Mouse (Mus musculus) T-helper 1 cell (primary cell): ENCODE measurements around the gene Arhgap31.
"Not testable (repeated sequence)": the region's sequence is repeated elsewhere in the genome, so short reads cannot be mapped to it uniquely, and the experiment has no call there.

Experiments
- in situ Hi-C: fragments of 300-600 bp; cut with MboI, MseI; formaldehyde crosslinking; loops from one replicate; pipeline ENCODE4 v1.15.1; 2025; ENCODE audit warnings: high pct_unique_total_duplicates

Arhgap31 gene

DNA sequence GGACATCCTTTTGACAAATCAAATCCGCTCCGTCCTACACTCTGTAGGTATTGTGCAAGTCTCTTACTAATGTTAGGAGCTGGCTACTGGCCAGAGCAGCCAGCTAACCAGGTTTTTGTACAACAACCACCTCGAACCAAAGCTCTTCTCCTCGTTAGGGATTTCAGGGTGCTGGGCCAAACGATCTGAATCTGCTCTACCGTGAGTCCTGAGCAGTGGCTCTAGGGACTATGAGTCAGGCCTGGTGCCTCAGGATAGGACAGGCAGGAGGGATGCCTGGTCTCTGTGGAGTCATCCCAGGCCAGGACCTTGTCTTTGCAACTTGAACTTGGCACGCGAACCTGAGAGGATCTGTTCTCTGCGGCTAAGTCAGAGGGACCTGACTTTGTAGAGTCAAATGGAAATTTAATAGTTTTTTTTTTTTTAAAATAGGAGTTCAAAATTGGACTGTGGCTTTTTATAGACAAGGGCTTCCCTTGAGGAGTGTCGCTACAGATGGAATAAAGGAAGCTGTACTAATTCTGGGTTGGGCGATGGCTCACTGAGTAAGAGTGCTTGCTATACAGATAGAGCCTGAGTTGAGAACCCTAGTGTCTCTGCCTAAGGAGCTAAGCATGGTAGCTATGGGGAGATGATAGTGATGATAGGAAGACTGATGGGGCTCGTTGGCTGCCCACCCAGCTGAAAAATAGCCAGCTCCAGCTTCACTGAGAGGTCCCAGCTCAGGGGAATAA lies 24.4 kb downstream of the Arhgap31 start:
- in situ Hi-C loops: no loop called here

DNA sequence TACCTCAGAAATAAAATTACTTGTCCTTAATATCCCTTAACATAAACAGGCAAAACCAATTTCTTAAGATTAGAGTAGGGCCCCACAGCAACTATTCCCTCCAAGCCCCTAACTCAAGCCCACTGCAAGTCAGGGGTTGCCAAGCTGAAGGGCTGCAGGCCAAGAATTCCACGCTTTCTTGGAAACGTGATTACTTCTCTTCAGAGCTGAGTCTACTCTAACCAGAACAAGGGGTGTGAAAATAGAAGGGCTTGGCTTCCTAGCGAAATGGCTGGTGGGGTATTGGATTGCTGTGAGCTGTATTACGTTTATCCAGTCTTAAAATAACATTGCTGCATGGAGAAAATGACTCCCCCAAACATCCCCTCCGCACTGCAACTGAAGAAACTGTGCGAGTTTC lies 25.4 kb downstream of the Arhgap31 start:
- in situ Hi-C loops: no loop called here

GRCm38 (mm10) chr16:38683094-38683493 lies 30.0 kb downstream of the Arhgap31 start:
- in situ Hi-C loops: no loop called here

DNA sequence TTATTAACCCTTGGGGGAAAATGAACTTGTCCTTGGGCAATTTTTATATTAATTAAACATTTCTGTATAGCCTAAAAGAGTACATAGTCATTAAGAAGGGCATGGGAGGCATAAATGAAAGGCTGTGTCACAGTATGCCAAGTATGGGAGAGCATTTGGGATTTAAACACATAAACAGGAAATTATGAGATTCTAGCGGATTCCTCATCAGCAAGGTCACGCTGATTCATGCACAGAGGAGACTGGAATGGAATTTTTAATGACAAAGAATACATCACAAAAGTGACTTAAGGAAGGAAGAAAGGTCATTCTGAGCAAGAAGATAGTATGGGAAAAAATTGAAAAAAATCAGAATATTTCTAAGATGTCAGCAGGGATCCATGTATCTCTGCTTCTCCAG lies 31.8 kb downstream of the Arhgap31 start:
- in situ Hi-C loops: no loop called here

- in situ Hi-C loops: no loop called here
These were observed 33.5 kb downstream of the Arhgap31 start for GRCm38 (mm10) chr16:38679431-38680021.

- in situ Hi-C loops: no loop called here
These were observed 34.2 kb downstream of the Arhgap31 start for GRCm38 (mm10) chr16:38678853-38679252.

DNA sequence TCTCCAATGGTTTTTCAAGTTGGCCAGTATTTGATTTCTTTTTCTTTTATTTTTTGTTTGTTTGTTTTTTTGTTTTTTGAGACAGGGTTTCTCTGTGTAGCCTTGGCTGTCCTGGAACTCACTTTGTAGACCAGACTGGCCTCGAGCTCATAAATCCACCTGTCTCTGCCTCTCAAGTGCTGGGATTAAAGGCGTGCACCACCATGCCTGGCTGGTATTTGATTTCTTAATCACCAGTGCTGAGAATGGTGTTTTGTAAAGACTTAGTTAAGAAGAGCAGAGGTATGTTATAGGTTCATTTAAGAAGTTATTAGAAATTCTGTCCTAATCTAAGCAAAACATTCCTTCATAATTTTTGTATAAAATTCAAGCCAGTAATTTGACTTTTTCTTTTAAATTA lies 35.1 kb downstream of the Arhgap31 start:
- in situ Hi-C loops: not testable (repeated sequence)

DNA sequence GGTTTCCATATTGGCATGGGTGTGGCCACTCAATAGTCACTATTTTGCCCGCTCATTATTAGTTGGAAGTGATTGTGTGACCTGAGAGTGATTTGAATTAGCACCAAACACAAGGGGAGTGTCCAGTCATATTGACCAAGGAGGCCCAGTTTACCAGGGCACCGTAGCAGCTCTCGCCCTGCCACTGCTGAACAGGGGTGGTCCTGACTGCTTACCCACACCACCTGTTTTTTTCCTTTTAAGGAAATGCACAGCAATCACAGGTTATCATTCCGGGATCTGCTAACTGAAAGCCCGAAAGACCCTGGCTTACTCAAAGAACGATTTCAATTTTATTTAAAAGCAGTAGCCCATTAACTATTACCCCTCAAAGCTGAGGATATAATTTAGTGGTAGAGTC lies 35.9 kb downstream of the Arhgap31 start:
- in situ Hi-C loops: no loop called here

GRCm38 (mm10) chr16:38676647-38677046 lies 36.4 kb downstream of the Arhgap31 start:
- in situ Hi-C loops: no loop called here

DNA sequence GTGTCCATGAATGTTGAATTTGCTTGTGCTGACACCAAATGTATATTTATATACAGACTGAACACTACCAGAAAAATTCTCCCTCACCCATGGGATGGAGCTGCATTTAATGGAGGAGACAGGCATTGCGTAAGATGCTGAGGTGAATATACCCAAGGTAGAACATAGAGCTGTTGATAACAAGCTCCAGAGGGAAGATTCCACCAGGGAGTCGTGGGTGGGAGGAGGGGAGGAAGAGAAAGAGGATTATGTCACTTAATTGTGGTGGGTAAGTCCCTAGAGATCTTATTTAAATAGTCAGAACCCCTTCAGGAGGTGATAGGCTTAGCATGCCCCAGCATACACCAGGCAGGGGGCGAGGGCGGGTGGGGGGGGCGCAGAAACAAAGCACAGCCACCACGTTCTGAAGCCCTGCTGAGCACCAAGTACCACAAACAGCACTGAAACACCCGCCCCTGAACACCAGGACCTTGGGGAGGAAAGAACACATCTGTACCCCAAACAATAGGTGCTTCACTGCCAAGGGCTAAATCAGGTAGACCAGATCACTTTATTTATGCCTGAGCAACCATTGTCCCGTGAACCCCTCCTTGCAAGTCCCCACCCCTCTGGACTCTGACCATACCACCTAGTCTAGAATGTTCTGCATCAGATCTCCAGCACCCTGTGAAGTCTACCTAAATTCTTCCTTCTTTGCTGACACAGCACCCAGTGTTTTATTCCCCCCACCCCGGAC lies 37.3 kb downstream of the Arhgap31 start:
- in situ Hi-C loops: no loop called here

GRCm38 (mm10) chr16:38674891-38675290 lies 38.2 kb downstream of the Arhgap31 start:
- in situ Hi-C loops: no loop called here

DNA sequence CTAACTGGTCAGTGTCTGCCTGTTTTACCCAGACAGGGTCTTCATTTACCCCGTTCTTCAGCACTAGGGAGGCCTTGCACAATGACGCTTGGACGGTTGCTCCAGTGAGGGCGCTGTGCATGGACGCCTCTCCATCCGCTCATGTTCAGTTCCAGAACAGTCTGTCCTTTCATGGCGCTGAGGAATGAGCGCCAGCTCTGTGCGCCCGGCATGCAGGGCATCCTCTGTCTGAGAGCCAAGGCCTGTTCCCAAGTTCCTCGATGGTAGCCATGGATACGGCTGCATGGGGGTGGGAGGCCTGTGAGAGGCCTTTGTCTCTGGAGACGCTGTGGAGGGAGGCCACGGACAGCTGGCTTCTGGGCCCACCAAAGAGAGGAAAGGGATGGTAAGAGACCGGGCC lies 39.6 kb downstream of the Arhgap31 start:
- in situ Hi-C loops: no loop called here

GRCm38 (mm10) chr16:38672947-38673346 lies 40.1 kb downstream of the Arhgap31 start:
- in situ Hi-C loops: no loop called here

- in situ Hi-C loops: no loop called here
These were observed 40.7 kb downstream of the Arhgap31 start for GRCm38 (mm10) chr16:38672370-38672769.

DNA sequence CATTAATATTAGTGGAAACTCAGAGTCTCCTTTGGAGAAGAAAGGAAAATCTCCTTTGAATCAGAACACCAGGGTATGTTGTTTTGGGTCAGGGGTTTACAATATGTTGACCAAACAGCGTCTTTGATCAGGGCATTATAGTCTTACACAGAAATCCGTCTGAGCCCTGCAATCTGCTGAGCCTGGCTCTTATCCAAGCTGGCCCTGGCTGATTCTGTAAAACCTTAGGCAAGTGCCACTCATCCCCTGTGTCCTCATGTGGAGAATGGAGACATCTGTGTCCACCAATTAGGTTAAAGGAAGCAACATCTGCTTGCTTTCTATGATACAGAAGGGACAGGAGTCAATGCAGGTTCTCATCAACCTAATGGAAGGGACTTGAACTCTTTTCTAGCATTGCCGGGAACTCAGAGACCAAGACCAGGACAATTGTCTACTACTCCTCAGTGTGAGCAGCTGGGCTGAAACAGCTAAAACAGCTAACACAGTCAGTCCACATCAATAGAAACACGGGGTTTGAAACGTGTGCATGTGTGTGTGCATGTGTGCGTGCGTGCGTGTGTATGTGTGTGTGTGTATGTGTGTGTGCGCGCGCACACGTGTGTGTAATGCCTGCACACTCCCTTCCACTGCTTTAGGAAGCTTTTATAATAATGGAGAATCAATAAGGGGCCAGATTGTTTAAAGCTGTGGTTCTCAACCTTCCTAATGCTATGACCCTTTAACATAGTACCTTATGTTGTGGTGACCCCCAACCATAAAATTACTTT lies 42.3 kb downstream of the Arhgap31 start:
- in situ Hi-C loops: no loop called here

- in situ Hi-C loops: no loop called here
These were observed 44.0 kb downstream of the Arhgap31 start for GRCm38 (mm10) chr16:38668871-38669675.

DNA sequence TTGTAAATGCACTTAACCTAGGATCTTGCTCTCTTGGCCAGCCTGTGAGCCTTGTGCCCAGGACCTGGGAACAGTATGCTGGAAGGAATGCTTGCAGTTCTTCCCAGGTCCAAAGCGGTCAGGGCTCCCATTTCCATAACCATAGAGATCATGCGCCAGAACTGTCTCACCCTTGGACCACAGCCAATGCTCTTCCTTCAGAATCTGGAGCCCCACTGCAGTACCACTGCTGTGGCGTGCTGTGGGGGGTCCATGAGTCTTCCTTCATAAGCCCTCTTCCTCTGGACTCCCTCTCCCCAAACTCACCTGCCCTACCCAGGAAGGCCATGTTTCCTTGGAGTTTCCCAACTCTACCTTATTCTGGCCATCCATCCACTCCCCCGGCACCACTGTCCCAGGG lies 46.6 kb downstream of the Arhgap31 start:
- in situ Hi-C loops: no loop called here

GRCm38 (mm10) chr16:38666016-38666415 lies 47.1 kb downstream of the Arhgap31 start:
- in situ Hi-C loops: no loop called here

GRCm38 (mm10) chr16:38662575-38662974 lies 50.5 kb downstream of the Arhgap31 start:
- in situ Hi-C loops: no loop called here

DNA sequence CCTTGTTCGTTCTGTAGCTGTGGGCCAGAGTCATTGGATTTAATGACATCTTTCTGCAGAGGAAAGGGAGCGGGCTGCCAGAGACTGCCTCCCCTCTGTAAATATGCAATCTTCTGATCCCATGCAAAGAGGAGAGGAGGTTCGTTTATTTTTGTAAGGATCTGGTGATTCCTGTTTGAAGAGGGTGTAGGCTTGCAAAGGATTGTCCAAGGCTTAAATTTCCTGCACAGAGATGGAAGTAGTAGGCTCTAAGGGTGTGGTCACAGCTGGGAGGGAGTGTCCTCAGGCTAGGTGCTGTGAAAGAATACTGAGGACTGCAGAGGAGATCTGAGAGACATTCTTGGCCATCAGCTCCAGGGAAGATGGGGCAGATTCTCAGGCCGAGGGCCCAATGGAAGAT lies 58.8 kb downstream of the Arhgap31 start:
- in situ Hi-C loops: no loop called here

- in situ Hi-C loops: no loop called here
These were observed 59.6 kb downstream of the Arhgap31 start for GRCm38 (mm10) chr16:38653390-38653871.
